ENCODE assay signal across 10 mouse cellular contexts in the genomic region with DNA sequence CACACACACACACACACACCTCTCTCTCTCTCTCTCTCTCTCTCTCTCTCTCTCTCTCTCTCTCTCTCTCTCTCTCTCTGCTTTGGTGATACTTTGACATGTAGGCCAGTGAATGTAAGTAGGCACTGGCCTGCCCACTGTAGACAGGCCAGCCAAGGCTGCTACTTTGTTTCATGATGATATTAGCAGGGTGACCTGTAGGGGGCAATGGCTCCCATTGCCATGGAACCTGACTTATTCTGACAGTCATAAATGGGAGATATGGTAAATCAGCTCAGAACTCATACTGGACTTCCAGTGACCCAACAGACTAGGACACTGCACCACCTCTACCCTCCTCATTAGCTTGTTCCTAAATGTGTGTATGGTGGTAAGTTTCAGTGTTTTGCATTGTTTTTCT.
DNase-seq lines count a peak whose midpoint lies in the region; ATAC-seq and TF ChIP-seq lines count a peak whose summit lies in the region.
"Had no signal": no experiment of that assay in that cellular context is flagged by ENCODE, and none has a peak within 500 bp of the region (broad histone marks: within the 10 kb centered on the region; RNA-seq: fewer than 3 reads in every experiment).

No protein-coding gene starts in this region.

- no peak overlapping the region for H3K27ac ChIP-seq in hindbrain, embryonic 11.5 days (ENCODE audit: low read depth, low read length)
- no peak overlapping the region for H3K27ac ChIP-seq in hindbrain, embryonic 13.5 days
- H3K27ac ChIP-seq in midbrain, embryonic 13.5 days = no peak overlapping the region
- no peak overlapping the region for H3K27ac ChIP-seq in midbrain, embryonic 16.5 days (ENCODE audit: low read length)
- no peak overlapping the region for H3K27ac ChIP-seq in stomach, postnatal 0 days (replicated peaks)

- H3K4me2 ChIP-seq in hindbrain, embryonic 11.5 days (replicated peaks; ENCODE audit: low read depth, low read length) = no peak overlapping the region
- H3K4me2 ChIP-seq in hindbrain, embryonic 13.5 days = no peak overlapping the region
- no peak overlapping the region for H3K4me2 ChIP-seq in midbrain, embryonic 13.5 days (replicated peaks)
- H3K4me2 ChIP-seq in midbrain, embryonic 16.5 days (ENCODE audit: low read length) = no peak overlapping the region
- no peak overlapping the region for H3K4me2 ChIP-seq in stomach, postnatal 0 days (replicated peaks; ENCODE audit: low read depth)
- H3K4me2 ChIP-seq: heart, embryonic 11.5 days had no signal

- no peak overlapping the region for H3K4me3 ChIP-seq in hindbrain, embryonic 11.5 days (ENCODE audit: low read depth, low read length)
- H3K4me3 ChIP-seq in hindbrain, embryonic 13.5 days = no peak overlapping the region
- no peak overlapping the region for H3K4me3 ChIP-seq in midbrain, embryonic 13.5 days (replicated peaks)
- H3K4me3 ChIP-seq in midbrain, embryonic 16.5 days (ENCODE audit: low read depth, low read length) = no peak overlapping the region
- H3K4me3 ChIP-seq in stomach, postnatal 0 days (ENCODE audit: low read depth, low read length) = no peak overlapping the region

- no peaks in the 10 kb centered on the region for H3K36me3 ChIP-seq in hindbrain, embryonic 11.5 days (ENCODE audit: control insufficient read depth, insufficient read depth, low read length)
- H3K36me3 ChIP-seq in hindbrain, embryonic 13.5 days = no peaks in the 10 kb centered on the region
- no peaks in the 10 kb centered on the region for H3K36me3 ChIP-seq in midbrain, embryonic 13.5 days
- H3K36me3 ChIP-seq in midbrain, embryonic 16.5 days (ENCODE audit: control insufficient read depth, insufficient read depth, low read length) = no peaks in the 10 kb centered on the region
- H3K36me3 ChIP-seq in stomach, postnatal 0 days (ENCODE audit: control insufficient read depth, insufficient read depth, low read length) = no peaks in the 10 kb centered on the region

- peak; percentile 28 for DNase-seq in hindbrain, embryonic 11.5 days (ENCODE audit: low spot score)
- peak; percentile 2 for DNase-seq in adipocyte (ENCODE audit: low spot score)
- no peak for DNase-seq in stomach, postnatal 0 days (ENCODE audit: low spot score)
- no peak for DNase-seq in MN1 (ENCODE audit: low spot score)
- DNase-seq: thymus, adult 2 months had no signal

- no peak overlapping the region for H3K9ac ChIP-seq in hindbrain, embryonic 11.5 days (ENCODE audit: low read depth, low read length)
- H3K9ac ChIP-seq in hindbrain, embryonic 13.5 days = no peak overlapping the region
- H3K9ac ChIP-seq in midbrain, embryonic 13.5 days (replicated peaks) = no peak overlapping the region
- no peak overlapping the region for H3K9ac ChIP-seq in midbrain, embryonic 16.5 days (ENCODE audit: low read depth, low read length)
- no peak overlapping the region for H3K9ac ChIP-seq in stomach, postnatal 0 days (ENCODE audit: low read length)

- TF ChIP-seq EP300 in stomach, postnatal 0 days (optimal IDR thresholded peaks at IDR 0.05) = no peak

- peak; percentile 33; the same call in 1 of the 2 replicates for ATAC-seq in hindbrain, embryonic 11.5 days (ENCODE audit: low FRiP score)
- no peak for ATAC-seq in hindbrain, embryonic 13.5 days (ENCODE audit: low FRiP score)
- ATAC-seq in midbrain, embryonic 13.5 days = 0 out of 2 replicates have a peak, but pooled peaks have one; percentile 30
- ATAC-seq in midbrain, embryonic 16.5 days = no peak
- no peak for ATAC-seq in stomach, postnatal 0 days (ENCODE audit: low FRiP score, low TSS enrichment)
- ATAC-seq: inflammation-experienced regulatory T-cells, adult 6 months had no signal

- peak; percentile 41 for TF ChIP-seq CTCF in stomach, postnatal 0 days (IDR thresholded peaks at IDR 0.05; ENCODE audit: low read depth)

- no peaks in the 10 kb centered on the region for H3K4me1 ChIP-seq in hindbrain, embryonic 11.5 days (replicated peaks; ENCODE audit: control insufficient read depth, insufficient read depth, low read length)
- H3K4me1 ChIP-seq in hindbrain, embryonic 13.5 days (replicated peaks) = 0 out of 2 replicates have a peak, but pooled peaks cover 4% of the 10 kb centered on the region
- H3K4me1 ChIP-seq in midbrain, embryonic 13.5 days (replicated peaks) = peaks cover 8% of the 10 kb centered on the region
- no peaks in the 10 kb centered on the region for H3K4me1 ChIP-seq in midbrain, embryonic 16.5 days (ENCODE audit: control insufficient read depth, insufficient read depth, low read length)
- H3K4me1 ChIP-seq in stomach, postnatal 0 days (replicated peaks; ENCODE audit: control insufficient read depth, insufficient read depth) = no peaks in the 10 kb centered on the region

- H3K27me3 ChIP-seq in hindbrain, embryonic 11.5 days (ENCODE audit: control insufficient read depth, insufficient read depth, low read length) = no peaks in the 10 kb centered on the region
- no peaks in the 10 kb centered on the region for H3K27me3 ChIP-seq in hindbrain, embryonic 13.5 days
- H3K27me3 ChIP-seq in midbrain, embryonic 13.5 days = no peaks in the 10 kb centered on the region
- no peaks in the 10 kb centered on the region for H3K27me3 ChIP-seq in midbrain, embryonic 16.5 days (ENCODE audit: control insufficient read depth, insufficient read depth, low read depth, low read length)
- H3K27me3 ChIP-seq in stomach, postnatal 0 days (ENCODE audit: control insufficient read depth, insufficient read depth, low read length) = no peaks in the 10 kb centered on the region

- no peaks in the 10 kb centered on the region for H3K9me3 ChIP-seq in hindbrain, embryonic 11.5 days (ENCODE audit: control insufficient read depth, low read length)
- H3K9me3 ChIP-seq in hindbrain, embryonic 13.5 days = no peaks in the 10 kb centered on the region
- H3K9me3 ChIP-seq in midbrain, embryonic 13.5 days = no peaks in the 10 kb centered on the region
- H3K9me3 ChIP-seq in midbrain, embryonic 16.5 days (replicated peaks; ENCODE audit: control insufficient read depth, low read length, poor library complexity, severe bottlenecking) = no peaks in the 10 kb centered on the region
- no peaks in the 10 kb centered on the region for H3K9me3 ChIP-seq in stomach, postnatal 0 days (ENCODE audit: control insufficient read depth, low read length)

Comparison
In these comparisons a context has a peak if more than half of its experiments do, and no peak if none do; other contexts are left out.
1. ATAC-seq: peak in hindbrain, embryonic 11.5 days (single experiment) and midbrain, embryonic 13.5 days (single experiment); none in hindbrain, embryonic 13.5 days (single experiment), midbrain, embryonic 16.5 days (single experiment) and stomach, postnatal 0 days (single experiment).
2. DNase-seq: peak in hindbrain, embryonic 11.5 days (single experiment) and adipocyte (single experiment); none in stomach, postnatal 0 days (single experiment) and MN1 (single experiment).